Mouse (Mus musculus) B cell, adult 67 days (primary cell): Measurements from ENCODE around the gene Vmn1r32. TPM values are rescaled to one million over a fixed set of nuclear protein-coding genes. Genes with fewer than 3 reads are reported as not detected.

Source experiments
- total RNA-seq, 2 experiments: library from RNA; stranded (reverse); gene quantifications; 4 replicates each; pipeline ENCODE4 v1.2.4; 2023

The Vmn1r32 gene
- not detected for total RNA-seq

GRCm38 (mm10) chr6:66559996-66560395 lies at the start of gene Vmn1r32:
Gene Vmn1r32 (minus strand): TSS chr6:66560096.

DNA sequence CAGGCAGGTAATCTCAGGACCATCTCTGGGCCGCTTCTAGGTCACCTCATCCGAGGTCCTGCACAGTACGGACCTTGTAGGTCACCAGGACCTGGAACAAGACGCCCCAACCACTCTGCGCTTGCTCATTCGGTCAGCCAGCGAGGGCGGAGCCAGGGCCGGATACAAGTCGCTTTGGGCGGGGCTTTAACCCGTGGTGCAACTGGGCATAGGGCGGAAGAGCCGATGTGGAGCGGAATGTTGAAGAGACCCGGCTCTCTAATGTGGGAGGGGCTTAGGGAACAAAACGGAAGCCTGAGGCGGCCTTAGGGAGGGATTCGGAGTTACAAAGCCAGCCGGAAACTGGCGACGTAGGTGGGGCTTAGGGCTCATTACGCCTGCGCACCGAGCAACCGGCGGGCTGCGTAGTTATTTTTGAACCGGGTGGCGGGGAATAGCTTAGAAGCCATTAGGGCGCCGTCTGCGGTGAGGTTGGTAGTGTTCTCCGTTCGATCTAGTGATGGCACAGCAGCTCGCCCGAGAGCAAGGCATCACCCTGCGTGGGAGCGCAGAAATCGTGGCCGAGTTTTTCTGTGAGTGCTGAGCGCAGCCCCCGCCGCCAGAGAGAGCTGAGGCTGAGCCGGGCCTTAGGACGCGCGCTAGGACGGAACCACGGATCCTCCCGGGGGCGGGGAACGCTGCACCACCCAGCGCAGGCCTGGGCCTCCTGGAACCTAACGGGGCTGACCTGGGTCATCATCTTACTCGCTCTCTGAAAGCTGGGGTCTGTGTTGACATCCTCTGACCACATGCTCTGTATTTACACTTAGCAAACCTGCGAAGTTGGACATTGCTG lies 24.7 kb downstream of the Vmn1r32 start, which contains the start of gene Mad2l1:
TSS of gene Mad2l1 (plus strand) at position 363 of the 835 bp plus-strand sequence.

Other genes with a start within 250 kb of the Vmn1r32 start
- gene Mad2l1, start 24.7 kb downstream of the Vmn1r32 start, total RNA-seq: 10 to 100 TPM; 18.5 to 20.1 TPM
- not detected for gene Vmn1r33, start 58.2 kb upstream of the Vmn1r32 start, total RNA-seq
- not detected for gene Vmn1r34, start 83.8 kb upstream of the Vmn1r32 start, total RNA-seq
- not detected for gene Vmn1r35, start 125.8 kb upstream of the Vmn1r32 start, total RNA-seq
- not detected for gene Vmn1r36, start 159.1 kb upstream of the Vmn1r32 start, total RNA-seq
- not detected for gene Vmn1r37, start 169.3 kb upstream of the Vmn1r32 start, total RNA-seq
- gene Vmn1r38, start 222.5 kb upstream of the Vmn1r32 start, total RNA-seq: not detected